Comparison of ENCODE assay signal across 24 mouse cellular contexts in genomic region chr16:14070471-14071169, GRCm38 (mm10).
"Had no signal": no experiment of that assay in that cellular context is flagged by ENCODE, and none has a peak within 500 bp of the region (broad histone marks: within the 10 kb centered on the region; RNA-seq: fewer than 3 reads in every experiment).

No protein-coding gene starts in this region.

- H3K9ac ChIP-seq: intestine, embryonic 15.5 days; kidney, embryonic 15.5 days; liver, embryonic 12.5 days; liver, embryonic 15.5 days; midbrain, embryonic 12.5 days; midbrain, embryonic 15.5 days; neural tube, embryonic 12.5 days; neural tube, embryonic 15.5 days had no signal

- H3K36me3 ChIP-seq: intestine, embryonic 15.5 days; kidney, embryonic 15.5 days; liver, embryonic 12.5 days; liver, embryonic 15.5 days; midbrain, embryonic 12.5 days; neural tube, embryonic 12.5 days; neural tube, embryonic 15.5 days had no signal

- ATAC-seq: intestine, embryonic 15.5 days; liver, embryonic 12.5 days; midbrain, embryonic 15.5 days had no signal

- H3K4me3 ChIP-seq: intestine, embryonic 15.5 days; kidney, embryonic 15.5 days; left cerebral cortex, adult 2 months; liver, embryonic 12.5 days; liver, embryonic 15.5 days; midbrain, embryonic 12.5 days; midbrain, embryonic 15.5 days; neural tube, embryonic 12.5 days; neural tube, embryonic 15.5 days had no signal

- H3K4me2 ChIP-seq: intestine, embryonic 15.5 days; kidney, embryonic 15.5 days; liver, embryonic 12.5 days; liver, embryonic 15.5 days; midbrain, embryonic 12.5 days; midbrain, embryonic 15.5 days; neural tube, embryonic 12.5 days; neural tube, embryonic 15.5 days had no signal

- H3K9me3 ChIP-seq: intestine, embryonic 15.5 days; kidney, embryonic 15.5 days; liver, embryonic 12.5 days; liver, embryonic 15.5 days; midbrain, embryonic 12.5 days; midbrain, embryonic 15.5 days; neural tube, embryonic 12.5 days; neural tube, embryonic 15.5 days had no signal

- DNase-seq: kidney, adult 11 months; kidney, adult 8-10 months; kidney, postnatal 10 days; kidney, postnatal 36 days; left cerebral cortex, postnatal 4 days; liver; lung, adult 18-20 months; right cerebral cortex, adult 18-20 months; right cerebral cortex, postnatal 14 days; right cerebral cortex, postnatal 4 days; thymus, adult 2 months; thymus, postnatal 14 days; thymus, postnatal 4 days had no signal

- H3K27ac ChIP-seq: intestine, embryonic 15.5 days; kidney, embryonic 15.5 days; left cerebral cortex, adult 2 months; liver, embryonic 12.5 days; liver, embryonic 15.5 days; macrophage; midbrain, embryonic 12.5 days; midbrain, embryonic 15.5 days; neural tube, embryonic 12.5 days; neural tube, embryonic 15.5 days; stomach, postnatal 0 days had no signal

- H3K4me1 ChIP-seq: intestine, embryonic 15.5 days; kidney, embryonic 15.5 days; liver, embryonic 12.5 days; liver, embryonic 15.5 days; neural tube, embryonic 12.5 days; neural tube, embryonic 15.5 days had no signal

- H3K27me3 ChIP-seq: intestine, embryonic 15.5 days; kidney, embryonic 15.5 days; liver, embryonic 12.5 days; liver, embryonic 15.5 days; midbrain, embryonic 12.5 days; midbrain, embryonic 15.5 days; neural tube, embryonic 12.5 days; neural tube, embryonic 15.5 days had no signal
